Comparison of ENCODE assay signal across 30 mouse cellular contexts in the genomic region with DNA sequence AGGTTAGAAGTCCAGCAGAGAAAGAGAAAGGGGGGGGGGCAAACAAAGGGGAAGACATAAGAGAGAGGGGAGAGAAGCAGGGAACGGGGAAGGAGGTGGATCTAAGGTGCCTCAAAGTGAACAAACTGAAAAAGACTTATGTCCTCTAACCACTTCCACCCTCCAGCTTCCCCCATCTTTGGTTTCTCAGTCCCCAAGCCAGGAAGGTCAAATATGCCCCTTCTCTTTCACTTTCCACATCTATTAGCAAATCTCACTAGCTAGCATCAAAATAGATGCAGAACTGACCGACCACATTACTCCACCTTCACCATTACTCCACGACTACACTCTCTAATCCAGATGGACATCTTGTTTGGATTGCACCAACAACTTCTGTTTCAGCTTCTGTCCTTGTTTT. TPM values are rescaled to one million over a fixed set of nuclear protein-coding genes. Genes with fewer than 3 reads are reported as not detected.
A peak's percentile ranks its signal among the peaks of the same experiment; 100 is the strongest.
DNase-seq lines count a peak whose midpoint lies in the region; ATAC-seq and TF ChIP-seq lines count a peak whose summit lies in the region.
"Had no signal": no experiment of that assay in that cellular context is flagged by ENCODE, and none has a peak within 500 bp of the region (broad histone marks: within the 10 kb centered on the region; RNA-seq: fewer than 3 reads in every experiment).

No protein-coding gene starts in this region.

- no peak for TF ChIP-seq POLR2A in kidney, adult 2 months (IDR thresholded peaks at IDR 0.05; ENCODE audit: low read depth, low read length)

- peaks cover 81% of the 10 kb centered on the region for H3K4me1 ChIP-seq in heart, embryonic 13.5 days
- peaks cover 17% of the 10 kb centered on the region for H3K4me1 ChIP-seq in kidney, adult 2 months (ENCODE audit: control insufficient read depth, insufficient read depth, low read length)
- H3K4me1 ChIP-seq: limb, embryonic 12.5 days; midbrain, embryonic 15.5 days had no signal

- no peak for TF ChIP-seq CTCF in gastrocnemius, adult 2 months (IDR thresholded peaks at IDR 0.05)
- TF ChIP-seq CTCF in kidney, adult 2 months (conservative IDR thresholded peaks at IDR 0.05; ENCODE audit: insufficient read depth, insufficient read length, low read depth, low read length): no peak

- peak overlapping the region; percentile 28; the same call in 1 of the 2 replicates for H3K4me2 ChIP-seq in heart, embryonic 13.5 days
- H3K4me2 ChIP-seq: embryonic facial prominence, embryonic 12.5 days; limb, embryonic 12.5 days; liver, embryonic 13.5 days; midbrain, embryonic 15.5 days had no signal

- peaks cover 5% of the 10 kb centered on the region; the same call in 1 of the 2 replicates for H3K36me3 ChIP-seq in heart, embryonic 13.5 days
- no peaks in the 10 kb centered on the region for H3K36me3 ChIP-seq in kidney, adult 2 months (ENCODE audit: control insufficient read depth, insufficient read depth, low read length)
- H3K36me3 ChIP-seq: embryonic facial prominence, embryonic 12.5 days; limb, embryonic 12.5 days; liver, embryonic 13.5 days; midbrain, embryonic 10.5 days; midbrain, embryonic 15.5 days had no signal

- peak overlapping the region; percentile 70 for H3K27ac ChIP-seq in gastrocnemius, adult 2 months
- peak overlapping the region; percentile 93 for H3K27ac ChIP-seq in heart, embryonic 13.5 days (replicated peaks)
- 0 out of 2 replicates have a peak overlapping the region, but pooled peaks have one; percentile 20 for H3K27ac ChIP-seq in kidney, adult 2 months (ENCODE audit: insufficient read depth, low read depth, low read length)
- H3K27ac ChIP-seq: embryonic facial prominence, embryonic 12.5 days; limb, embryonic 12.5 days; liver, embryonic 13.5 days; macrophage; midbrain, embryonic 10.5 days; midbrain, embryonic 15.5 days had no signal

- no peak for DNase-seq in gastrocnemius, adult 2 months
- no peak for DNase-seq in gastrocnemius, postnatal 4 days (ENCODE audit: low spot score in 2 of 2)
- no peak for DNase-seq in heart, adult 18-20 months
- DNase-seq in kidney, adult 2 months: peak; percentile 41
- DNase-seq in kidney, postnatal 14 days: no peak
- DNase-seq in left cerebral cortex, adult 8-10 months (ENCODE audit: low spot score in 2 of 2): no peak
- DNase-seq: adrenal gland, postnatal 10 days; cerebellum, adult 11 months; cerebellum, adult 9-10 months; cerebellum, postnatal 36 days; embryo, embryonic 11 days; gastrocnemius, postnatal 25 days; kidney, adult 18-20 months; kidney, postnatal 4 days; layer of hippocampus, adult 9-11 months; liver, embryonic 13.5 days; lung, adult 2 months; lung, postnatal 10 days; spleen, adult 18-20 months; thymus, postnatal 14 days had no signal

- H3K27me3 ChIP-seq in heart, embryonic 13.5 days (replicated peaks): no peaks in the 10 kb centered on the region
- no peaks in the 10 kb centered on the region for H3K27me3 ChIP-seq in kidney, adult 2 months (replicated peaks; ENCODE audit: control insufficient read depth, insufficient read depth, low read length)
- H3K27me3 ChIP-seq: embryonic facial prominence, embryonic 12.5 days; limb, embryonic 12.5 days; liver, embryonic 13.5 days; midbrain, embryonic 15.5 days had no signal

- peak overlapping the region; percentile 29; the same call in 1 of the 2 replicates for H3K9ac ChIP-seq in heart, embryonic 13.5 days
- H3K9ac ChIP-seq: embryonic facial prominence, embryonic 12.5 days; limb, embryonic 12.5 days; liver, embryonic 13.5 days; midbrain, embryonic 15.5 days had no signal

- no peak for ATAC-seq in heart, embryonic 13.5 days (ENCODE audit: extremely low read depth, insufficient number of reproducible peaks, low FRiP score, low TSS enrichment)
- peak; percentile 85 for ATAC-seq in megakaryocyte progenitor cell, adult 5-6 weeks (replicated peaks; ENCODE audit: poor library complexity)
- ATAC-seq: forebrain, embryonic 14.5 days; hindbrain, embryonic 16.5 days; midbrain, embryonic 15.5 days had no signal

- no peak overlapping the region; the same call in 1 of the 2 replicates for H3K4me3 ChIP-seq in gastrocnemius, adult 2 months
- H3K4me3 ChIP-seq in heart, embryonic 13.5 days: no peak overlapping the region
- H3K4me3 ChIP-seq in kidney, adult 2 months (ENCODE audit: insufficient read depth, low read depth, low read length): no peak overlapping the region
- H3K4me3 ChIP-seq: embryonic facial prominence, embryonic 12.5 days; limb, embryonic 12.5 days; liver, embryonic 13.5 days; midbrain, embryonic 10.5 days; midbrain, embryonic 15.5 days had no signal

- H3K9me3 ChIP-seq in heart, embryonic 13.5 days: no peaks in the 10 kb centered on the region
- H3K9me3 ChIP-seq: embryonic facial prominence, embryonic 12.5 days; G1E; limb, embryonic 12.5 days; liver, embryonic 13.5 days; midbrain, embryonic 10.5 days; midbrain, embryonic 15.5 days had no signal

- WGBS in heart, embryonic 13.5 days: 33% methylated on average over 3 of the region's 3 CpGs
- 70% methylated on average over 3 of the region's 3 CpGs for WGBS in kidney, adult 2 months

- intact Hi-C loops in gastrocnemius, adult 2 months (cut with DNase I): no loop called here

RNA-seq across cellular contexts. Expression of gene D430041D05Rik, which starts 39.9 kb away (rescaled TPM):
- 1 to 10 TPM; 1.3 to 1.9 TPM for total RNA-seq in gastrocnemius, adult 2 months (2021)
- 1 to 10 TPM; 2.5 to 2.8 TPM for total RNA-seq in gastrocnemius, postnatal 4 days (2021)
- polyA plus RNA-seq in heart, embryonic 13.5 days (2015; fragmentation: Nextera tagmentation; extraction: Ambion mirVana): 0.06 and 0.15 TPM in 2 replicates
- under 1 TPM; 0.07 to 0.08 TPM for total RNA-seq in heart, adult 18-20 months (2021)
- polyA plus RNA-seq in kidney, adult 2 months (2012; rRNA removed): 0.02 and 0.07 TPM in 2 replicates
- not detected in 2 replicates for total RNA-seq in megakaryocyte progenitor cell, adult 5-6 weeks (2015)
- total RNA-seq in megakaryocyte progenitor cell, adult 5-6 weeks (2017): not detected in 2 replicates
- total RNA-seq in left cerebral cortex, adult 8-10 months (2022): 100 to 1,000 TPM in 1 of 4 experiments, 10 to 100 TPM in 3; 86.2 to 100 (median 90.7) TPM
- polyA plus RNA-seq: macrophage had no signal

RNA-seq across cellular contexts. Expression of gene Hipk3, which starts 43.6 kb away (rescaled TPM):
- total RNA-seq in gastrocnemius, adult 2 months (2021): 100 to 1,000 TPM; 228 to 267 TPM
- total RNA-seq in gastrocnemius, postnatal 4 days (2021): 100 to 1,000 TPM; 148 to 153 TPM
- polyA plus RNA-seq in heart, embryonic 13.5 days (2015; fragmentation: Nextera tagmentation; extraction: Ambion mirVana): 29.9 and 30.6 TPM in 2 replicates
- total RNA-seq in heart, adult 18-20 months (2021): 100 to 1,000 TPM; 209 to 220 TPM
- 34.4 and 37.5 TPM in 2 replicates for polyA plus RNA-seq in kidney, adult 2 months (2012; rRNA removed)
- total RNA-seq in megakaryocyte progenitor cell, adult 5-6 weeks (2015): 52.1 and 52.7 TPM in 2 replicates
- 36.9 and 40.1 TPM in 2 replicates for total RNA-seq in megakaryocyte progenitor cell, adult 5-6 weeks (2017)
- total RNA-seq in left cerebral cortex, adult 8-10 months (2022): 100 to 1,000 TPM in 2 of 4 experiments, 10 to 100 TPM in 2; 91.0 to 102 (median 98.9) TPM

Comparison
In these comparisons a context has a peak if more than half of its experiments do, and no peak if none do; other contexts are left out.
1. H3K27ac ChIP-seq: peak in every context shown above with its lines; median percentile 93 in heart, embryonic 13.5 days; 70 in gastrocnemius, adult 2 months; 20 in kidney, adult 2 months.
2. RNA of gene D430041D05Rik, which starts 39.9 kb away (total RNA-seq): 86.2 to 100 TPM in left cerebral cortex, adult 8-10 months; 2.5 to 2.8 TPM in gastrocnemius, postnatal 4 days, 1.3 to 1.9 TPM in gastrocnemius, adult 2 months, 0.07 to 0.08 TPM in heart, adult 18-20 months and not detected in megakaryocyte progenitor cell, adult 5-6 weeks; every median in the first group is over 10 times any median in the second.